8 mouse cellular contexts compared by ENCODE assay signal in the genomic region with DNA sequence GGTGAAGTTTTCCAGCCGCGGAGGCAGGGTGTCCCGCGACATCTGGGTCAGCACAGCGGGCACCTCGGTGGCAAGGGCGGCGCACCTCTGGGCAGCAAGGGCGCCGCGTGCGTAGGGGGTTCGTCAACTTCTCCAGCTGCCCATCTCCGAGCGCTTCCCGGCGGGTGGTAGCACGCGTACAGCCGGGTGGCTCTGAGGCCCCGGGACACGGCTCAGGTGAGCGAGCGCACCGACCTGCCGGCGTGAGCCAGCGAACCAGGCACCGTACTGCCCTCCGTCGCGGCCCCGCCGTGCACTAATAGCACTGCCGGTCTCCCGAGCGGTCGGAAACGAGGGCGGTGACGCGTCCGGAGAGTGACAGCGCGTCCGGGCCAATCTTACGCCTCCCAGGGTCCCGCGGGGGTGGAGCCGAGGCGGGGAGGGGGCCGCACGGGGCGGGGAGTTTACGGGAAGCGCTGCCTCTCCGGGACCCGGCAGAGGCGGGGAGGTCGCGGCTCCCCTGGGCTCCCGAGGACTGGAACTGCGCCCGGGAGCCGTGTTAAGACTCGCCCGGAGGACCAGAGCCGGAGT. TPM values are rescaled to one million over a fixed set of nuclear protein-coding genes. Genes with fewer than 3 reads are reported as not detected.
DNase-seq lines count a peak whose midpoint lies in the region; ATAC-seq and TF ChIP-seq lines count a peak whose summit lies in the region.

No protein-coding gene starts in this region.

- TF ChIP-seq CTCF in olfactory bulb, adult 2 months (IDR thresholded peaks at IDR 0.05; ENCODE audit: insufficient read depth, low read depth, low read length) = no peak

- DNase-seq in Muller cell, postnatal 12 days (ENCODE audit: inconsistent ontology term) = peak; percentile 95
- peak; percentile 39 for DNase-seq in cerebellum, adult 9-10 months
- DNase-seq in forelimb bud, embryonic 11.5 days (ENCODE audit: low read depth, low spot score) = peak; percentile 78
- DNase-seq in layer of hippocampus, adult 9-10 months (ENCODE audit: low spot score) = peak; percentile 73
- peak; percentile 95 to 96 for DNase-seq in thymus, adult 18-20 months

- H3K9ac ChIP-seq in lung, embryonic 15.5 days = peak overlapping the region; percentile 61

- peak overlapping the region; percentile 67 for H3K4me3 ChIP-seq in lung, embryonic 15.5 days
- H3K4me3 ChIP-seq in olfactory bulb, adult 2 months (ENCODE audit: insufficient read depth, low read depth, low read length) = peak overlapping the region; percentile 92

- no peaks in the 10 kb centered on the region for H3K9me3 ChIP-seq in lung, embryonic 15.5 days

- peak; percentile 81 for TF ChIP-seq POLR2A in olfactory bulb, adult 2 months (IDR thresholded peaks at IDR 0.05; ENCODE audit: insufficient read depth, low read depth, low read length)

- no peaks in the 10 kb centered on the region for H3K36me3 ChIP-seq in lung, embryonic 15.5 days

- peak overlapping the region; percentile 100 for H3K4me2 ChIP-seq in lung, embryonic 15.5 days

- H3K27me3 ChIP-seq in lung, embryonic 15.5 days = no peaks in the 10 kb centered on the region

- ATAC-seq in hematopoietic stem cell, adult 5-6 weeks (replicated peaks in 1 of 2; ENCODE audit: insufficient read depth in 1 of 2, low FRiP score in 2 of 2, low TSS enrichment in 1 of 2, low read depth in 1 of 2, poor library complexity in 2 of 2, severe bottlenecking in 2 of 2) = peak; percentile 81 to 84
- ATAC-seq in lung, embryonic 15.5 days (ENCODE audit: borderline replicate concordance, extremely low read depth, low FRiP score, low TSS enrichment) = peak; percentile 98

- H3K4me1 ChIP-seq in lung, embryonic 15.5 days = peaks cover 15% of the 10 kb centered on the region
- H3K4me1 ChIP-seq in olfactory bulb, adult 2 months (ENCODE audit: control insufficient read depth, insufficient read depth, low read length) = peaks cover 2% of the 10 kb centered on the region; the same call in 1 of the 2 replicates

- no peak overlapping the region for H3K27ac ChIP-seq in lung, embryonic 15.5 days
- peak overlapping the region; percentile 10 for H3K27ac ChIP-seq in olfactory bulb, adult 2 months (ENCODE audit: insufficient read depth, low read depth, low read length)

- WGBS in lung, embryonic 15.5 days = under 1% methylated on average over 68 of the region's 68 CpGs
- WGBS in olfactory bulb, adult 2 months = under 1% methylated on average over 68 of the region's 68 CpGs

RNA-seq across cellular contexts. Expression of gene Man1a, which starts 0.9 kb away (rescaled TPM):
- total RNA-seq in hematopoietic stem cell, adult 5-6 weeks (2017) = 101 and 123 TPM in 2 replicates
- polyA plus RNA-seq in lung, embryonic 15.5 days (2015; fragmentation: Nextera tagmentation; extraction: Ambion mirVana) = 2.9 and 4.1 TPM in 2 replicates
- 92.4 and 100 TPM in 2 replicates for polyA plus RNA-seq in olfactory bulb, adult 2 months (2012; ENCODE audit: insufficient read depth, insufficient read length, low replicate concordance, missing spikeins)

Comparison
In these comparisons a context has a peak if more than half of its experiments do, and no peak if none do; other contexts are left out.
1. DNase-seq: peak in every context shown above with its lines; median percentile 96 in thymus, adult 18-20 months; 95 in Muller cell, postnatal 12 days; 78 in forelimb bud, embryonic 11.5 days; 73 in layer of hippocampus, adult 9-10 months; 39 in cerebellum, adult 9-10 months.
2. RNA of gene Man1a, which starts 0.9 kb away (polyA plus RNA-seq): 92.4 to 100 TPM in olfactory bulb, adult 2 months; 2.9 to 4.1 TPM in lung, embryonic 15.5 days; every median in the first group is over 10 times any median in the second.